Mouse (Mus musculus) liver, embryonic 12.5 days (tissue): Measurements from ENCODE around the gene Rhox3g. TPM values are rescaled to one million over a fixed set of nuclear protein-coding genes. Genes with fewer than 3 reads are reported as not detected.
"Not testable (repeated sequence)": the region's sequence is repeated elsewhere in the genome, so short reads cannot be mapped to it uniquely, and the experiment has no call there.

Source experiments
- ATAC-seq: fragments of 200-750 bp; cut with Nextera tagmentation; 2 replicates; pipeline ENCODE4 v1.8.0; 2017; ENCODE audit warnings: moderate number of reproducible peaks, mild to moderate bottlenecking, moderate library complexity
- H3K27ac ChIP-seq: fragments of 300-500 bp; sonication (generic); 2 replicates; pipeline ENCODE4 v1.5.1; 2016; ENCODE audit warnings: mild to moderate bottlenecking
- H3K27me3 ChIP-seq: fragments of 300-500 bp; sonication (generic); replicated peaks from 2 replicates; pipeline ENCODE4 v1.6.1; 2016; ENCODE audit warnings: mild to moderate bottlenecking, moderate library complexity
- H3K36me3 ChIP-seq: fragments of 300-500 bp; sonication (generic); 2 replicates; pipeline ENCODE4 v1.6.1; 2016; ENCODE audit warnings: mild to moderate bottlenecking, moderate library complexity
- H3K4me1 ChIP-seq: fragments of 300-500 bp; sonication (generic); 2 replicates; pipeline ENCODE4 v1.6.1; 2016
- H3K4me2 ChIP-seq: fragments of 300-500 bp; sonication (generic); 2 replicates; pipeline ENCODE4 v1.6.1; 2016; ENCODE audit warnings: mild to moderate bottlenecking, moderate library complexity
- H3K4me3 ChIP-seq: fragments of 300-500 bp; sonication (generic); 2 replicates; pipeline ENCODE4 v1.5.1; 2016; ENCODE audit warnings: mild to moderate bottlenecking, moderate library complexity
- H3K9ac ChIP-seq: fragments of 300-500 bp; sonication (generic); 2 replicates; pipeline ENCODE4 v1.6.1; 2016; ENCODE audit warnings: mild to moderate bottlenecking, moderate library complexity
- H3K9me3 ChIP-seq: fragments of 300-500 bp; sonication (generic); replicated peaks from 2 replicates; pipeline ENCODE4 v1.6.1; 2016; ENCODE audit warnings: mild to moderate bottlenecking, moderate library complexity
- WGBS: fragments of 180-500 bp; shearing (Covaris S2); methylation state at CpG from one replicate; pipeline ENCODE4 v1.1.7; 2016; ENCODE audit not compliant: insufficient replicate concordance; 5-methylcytosine and 5-hydroxymethylcytosine counted together
- polyA plus RNA-seq: library from polyadenylated mRNA; unstranded; fragments of >200 nt; fragmentation: Nextera tagmentation; extraction: Ambion mirVana; gene quantifications from 2 replicates; pipeline ENCODE4 v1.2.1, GENCODE M21; 2016

Gene Rhox3g
- polyA plus RNA-seq: not detected in 2 replicates

GRCm38 (mm10) chrX:37628512-37628911 is at the start of gene Rhox3g:
Gene Rhox3g, minus strand, starts transcription at chrX:37628612.
- not testable (repeated sequence) for H3K9me3 ChIP-seq, H3K27me3 ChIP-seq
- 75% methylated on average over 2 of the region's 2 CpGs for WGBS

GRCm38 (mm10) chrX:37673177-37673576 is 44.8 kb upstream of the Rhox3g start, which contains the start of gene Rhox2h:
Gene Rhox2h, minus strand, starts transcription at chrX:37673277.
- ATAC-seq, H3K36me3 ChIP-seq, H3K9me3 ChIP-seq, H3K4me3 ChIP-seq, H3K4me1 ChIP-seq, H3K27me3 ChIP-seq, H3K9ac ChIP-seq, H3K4me2 ChIP-seq, H3K27ac ChIP-seq: not testable (repeated sequence)
- 74% methylated on average over 8 of the region's 8 CpGs for WGBS

More at GRCm38 (mm10) chrX:37628512-37628911, at the start of gene Rhox3g:
- not testable (repeated sequence) for H3K4me1 ChIP-seq, H3K36me3 ChIP-seq, ATAC-seq, H3K4me3 ChIP-seq, H3K27ac ChIP-seq, H3K9ac ChIP-seq, H3K4me2 ChIP-seq

GRCm38 (mm10) chrX:37668664-37669063 is 40.3 kb upstream of the Rhox3g start, which contains the start of gene Rhox3h:
Gene Rhox3h, minus strand, starts transcription at chrX:37668764.
- not testable (repeated sequence) for H3K27me3 ChIP-seq, H3K4me2 ChIP-seq, H3K36me3 ChIP-seq, H3K9me3 ChIP-seq, H3K4me1 ChIP-seq, H3K9ac ChIP-seq, H3K4me3 ChIP-seq, ATAC-seq, H3K27ac ChIP-seq
- WGBS: 89% methylated on average over 1 of the region's 3 CpGs

- not testable (repeated sequence) for H3K9me3 ChIP-seq, H3K27ac ChIP-seq, H3K9ac ChIP-seq, H3K4me1 ChIP-seq, H3K27me3 ChIP-seq, H3K36me3 ChIP-seq, ATAC-seq, H3K4me3 ChIP-seq, H3K4me2 ChIP-seq
- 77% methylated on average over 15 of the region's 20 CpGs for WGBS
Measured at GRCm38 (mm10) chrX:37651227-37651626, 22.8 kb upstream of the Rhox3g start, which contains the start of gene Rhox4g. Gene Rhox4g, minus strand, starts transcription at chrX:37651327.

- H3K36me3 ChIP-seq, H3K27ac ChIP-seq, H3K4me3 ChIP-seq, H3K4me1 ChIP-seq, ATAC-seq, H3K9ac ChIP-seq, H3K4me2 ChIP-seq, H3K27me3 ChIP-seq, H3K9me3 ChIP-seq: not testable (repeated sequence)
- 80% methylated on average over 6 of the region's 6 CpGs for WGBS
Measured at GRCm38 (mm10) chrX:37643370-37643769, 15.0 kb upstream of the Rhox3g start, which contains the start of gene Rhox2g. Gene Rhox2g, minus strand, starts transcription at chrX:37643470.

- WGBS: 80% methylated on average over 18 of the region's 19 CpGs
- not testable (repeated sequence) for H3K9me3 ChIP-seq
Measured at GRCm38 (mm10) chrX:37607604-37608003, 20.8 kb downstream of the Rhox3g start, which contains the start of gene Rhox4f. Gene Rhox4f, minus strand, starts transcription at chrX:37607704.

GRCm38 (mm10) chrX:37580692-37581091 is 47.7 kb downstream of the Rhox3g start, which contains the start of gene Rhox3f:
Gene Rhox3f, plus strand, starts transcription at chrX:37580992.
- H3K27me3 ChIP-seq, H3K9me3 ChIP-seq, H3K4me1 ChIP-seq: not testable (repeated sequence)

More at GRCm38 (mm10) chrX:37607604-37608003, 20.8 kb downstream of the Rhox3g start, which contains the start of gene Rhox4f:
- H3K27me3 ChIP-seq, H3K4me2 ChIP-seq, H3K9ac ChIP-seq, H3K4me1 ChIP-seq, ATAC-seq, H3K27ac ChIP-seq, H3K36me3 ChIP-seq, H3K4me3 ChIP-seq: not testable (repeated sequence)

More at GRCm38 (mm10) chrX:37580692-37581091, 47.7 kb downstream of the Rhox3g start, which contains the start of gene Rhox3f:
- not testable (repeated sequence) for H3K36me3 ChIP-seq, H3K9ac ChIP-seq, ATAC-seq, H3K4me2 ChIP-seq, H3K27ac ChIP-seq, H3K4me3 ChIP-seq

Other genes starting within 250 kb of the Rhox3g start
- not detected in 2 replicates for gene Rhox3a2, start 248.6 kb downstream of the Rhox3g start, polyA plus RNA-seq
- not detected in 2 replicates for gene Rhox4a2, start 237.8 kb downstream of the Rhox3g start, polyA plus RNA-seq
- gene Rhox2b, start 216.5 kb downstream of the Rhox3g start, polyA plus RNA-seq: not detected in 2 replicates
- not detected in 2 replicates for gene Rhox4b, start 196.1 kb downstream of the Rhox3g start, polyA plus RNA-seq
- gene Rhox2c, start 174.9 kb downstream of the Rhox3g start, polyA plus RNA-seq: not detected in 2 replicates
- gene Rhox3c, start 170.0 kb downstream of the Rhox3g start, polyA plus RNA-seq: not detected in 2 replicates
- not detected in 2 replicates for gene Rhox4c, start 148.3 kb downstream of the Rhox3g start, polyA plus RNA-seq
- gene Rhox2d, start 135.2 kb downstream of the Rhox3g start, polyA plus RNA-seq: not detected in 2 replicates
- not detected in 2 replicates for gene Rhox4d, start 114.3 kb downstream of the Rhox3g start, polyA plus RNA-seq
- not detected in 2 replicates for gene Rhox2e, start 98.2 kb downstream of the Rhox3g start, polyA plus RNA-seq
- not detected in 2 replicates for gene Rhox3e, start 86.6 kb downstream of the Rhox3g start, polyA plus RNA-seq
- not detected in 2 replicates for gene Rhox4e, start 71.2 kb downstream of the Rhox3g start, polyA plus RNA-seq
- gene Rhox2f, start 57.2 kb downstream of the Rhox3g start, polyA plus RNA-seq: not detected in 2 replicates
- gene Rhox3f, start 47.6 kb downstream of the Rhox3g start, polyA plus RNA-seq: not detected in 2 replicates
- not detected in 2 replicates for gene Rhox4f, start 20.9 kb downstream of the Rhox3g start, polyA plus RNA-seq
- not detected in 2 replicates for gene Rhox2g, start 14.9 kb upstream of the Rhox3g start, polyA plus RNA-seq
- gene Rhox4g, start 22.7 kb upstream of the Rhox3g start, polyA plus RNA-seq: not detected in 2 replicates
- gene Rhox3h, start 40.2 kb upstream of the Rhox3g start, polyA plus RNA-seq: not detected in 2 replicates
- gene Rhox2h, start 44.7 kb upstream of the Rhox3g start, polyA plus RNA-seq: not detected in 2 replicates
- 7.3 and 7.5 TPM in 2 replicates for gene Rhox5, start 176.2 kb upstream of the Rhox3g start, polyA plus RNA-seq
- gene Rhox6, start 198.3 kb upstream of the Rhox3g start, polyA plus RNA-seq: not detected in 2 replicates
- not detected in 2 replicates for gene Rhox7a, start 203.1 kb upstream of the Rhox3g start, polyA plus RNA-seq